Mouse (Mus musculus): ENCODE measurements at regions not wholly inside any gene's neighbourhood (a gene's known extent, or its start where the extent isn't known, plus 50 kb on each side); places are given as distances from the start of the nearest gene placed in this dataset.
A peak's percentile ranks its signal among the peaks of the same experiment; 100 is the strongest.
"Not testable (repeated sequence)": the region's sequence is repeated elsewhere in the genome, so short reads cannot be mapped to it uniquely, and the experiment has no call there.

DNA sequence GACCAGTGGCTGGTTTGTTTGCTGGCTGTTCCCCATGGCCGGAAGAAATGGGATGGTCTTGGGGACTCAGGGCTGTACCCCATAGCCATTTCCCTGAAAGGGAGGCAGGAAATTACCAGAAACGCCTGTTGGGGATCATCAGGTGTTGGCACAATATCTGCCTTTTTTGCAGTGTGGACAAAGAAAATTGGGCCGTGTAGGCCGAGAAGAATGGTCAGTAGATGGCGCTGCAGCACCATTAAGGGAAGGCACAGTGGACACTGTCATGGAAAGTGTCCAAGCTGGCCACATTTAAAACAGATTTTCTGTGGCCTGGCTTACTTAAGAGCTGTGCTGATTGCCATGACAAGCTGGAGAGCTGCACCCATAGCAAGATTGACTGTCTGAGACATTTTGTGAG is 358.1 kb downstream of the Slxl1 start:
- H3K36me3 ChIP-seq (ENCODE audit: control insufficient read depth, insufficient read depth, low read length); H3K4me3 ChIP-seq (ENCODE audit: insufficient read depth, low read depth, low read length); H3K4me1 ChIP-seq (ENCODE audit: control insufficient read depth, insufficient read depth, low read length); H3K27ac ChIP-seq (ENCODE audit: insufficient read depth, low read depth, low read length); H3K27me3 ChIP-seq (replicated peaks; ENCODE audit: control insufficient read depth, insufficient read depth, low read length): not testable (repeated sequence)
- 51% methylated on average over 4 of the region's 5 CpGs for WGBS
- peak; percentile 0 for DNase-seq
